Mouse (Mus musculus) liver, embryonic 14 days (tissue): ENCODE measurements around the gene Gm4871. TPM values are rescaled to one million over a fixed set of nuclear protein-coding genes. Genes with fewer than 3 reads are reported as not detected.

ENCODE experiments used
- polyA plus RNA-seq: library from polyadenylated mRNA; depleted of rRNA; stranded (reverse); fragments of >200 nt; gene quantifications from 2 replicates; pipeline ENCODE4 v1.2.3, GENCODE M21; 2012; rRNA removed

The Gm4871 gene
- polyA plus RNA-seq, result not detected in 2 replicates

GRCm38 (mm10) chr5:145032391-145032790, at the start of gene Gm4871:
TSS of gene Gm4871 (minus strand) at chr5:145032754.

DNA sequence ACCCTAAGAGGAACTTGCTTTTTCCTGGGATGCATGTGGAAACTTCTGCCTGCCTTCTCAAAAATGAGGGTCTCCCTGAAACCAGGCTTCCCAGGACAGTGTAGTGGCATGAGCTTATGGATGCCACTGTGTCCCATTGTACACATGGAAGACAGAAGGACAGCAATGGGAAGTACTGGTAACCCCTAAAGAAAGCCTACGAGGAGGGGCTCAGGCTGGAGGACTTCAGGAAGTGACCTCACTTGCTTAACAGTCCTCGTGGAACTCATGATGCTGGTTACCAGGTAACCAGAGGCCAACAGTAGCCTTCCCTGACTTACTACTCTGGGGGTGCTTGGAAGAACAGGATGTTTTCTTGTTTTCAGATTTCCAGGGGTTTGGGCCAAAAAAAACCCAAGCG, 10.1 kb upstream of the Gm4871 start, which contains the start of gene 1700018F24Rik:
Gene 1700018F24Rik, plus strand, starts transcription at position 301 of the 400 bp plus-strand sequence.

Other genes with a start within 250 kb of the Gm4871 start
- 1.4 TPM in 2 replicates for gene Smurf1, start 66.9 kb downstream of the Gm4871 start, polyA plus RNA-seq
- not detected in 2 replicates for gene 1700018F24Rik, start 10.2 kb upstream of the Gm4871 start, polyA plus RNA-seq
- 40.3 and 49.6 TPM in 2 replicates for gene Arpc1a, start 51.1 kb upstream of the Gm4871 start, polyA plus RNA-seq
- 0.05 and 0.09 TPM in 2 replicates for gene Kpna7, start 51.3 kb upstream of the Gm4871 start, polyA plus RNA-seq
- 64.2 and 70.6 TPM in 2 replicates for gene Arpc1b, start 81.5 kb upstream of the Gm4871 start, polyA plus RNA-seq
- 51.0 and 57.0 TPM in 2 replicates for gene Pdap1, start 107.5 kb upstream of the Gm4871 start, polyA plus RNA-seq
- 86.6 and 96.6 TPM in 2 replicates for gene Bud31, start 107.6 kb upstream of the Gm4871 start, polyA plus RNA-seq
- 5.4 and 5.7 TPM in 2 replicates for gene Ptcd1, start 134.4 kb upstream of the Gm4871 start, polyA plus RNA-seq
- 27.1 and 29.8 TPM in 2 replicates for gene Cpsf4, start 134.5 kb upstream of the Gm4871 start, polyA plus RNA-seq
- gene Atp5j2, start 159.3 kb upstream of the Gm4871 start, polyA plus RNA-seq, result 202 and 203 TPM in 2 replicates
- 2.5 and 2.6 TPM in 2 replicates for gene Zkscan14, start 169.1 kb upstream of the Gm4871 start, polyA plus RNA-seq
- 2.3 and 2.4 TPM in 2 replicates for gene Zkscan5, start 171.8 kb upstream of the Gm4871 start, polyA plus RNA-seq
- gene Zfp655, start 199.0 kb upstream of the Gm4871 start, polyA plus RNA-seq, result 8.5 and 9.3 TPM in 2 replicates
- gene Zscan25, start 247.7 kb upstream of the Gm4871 start, polyA plus RNA-seq, result 3.8 and 4.3 TPM in 2 replicates